Mouse (Mus musculus) spleen, adult 2 months (tissue): ENCODE results near the gene Pdia3.

Experiments used
- CTCF ChIP-seq: fragments of 200-500 bp; IDR thresholded peaks from 2 replicates; pipeline ENCODE4 v1.5.1; 2011; ENCODE audit warnings: mild to moderate bottlenecking, inconsistent platforms; ENCODE audit not compliant: insufficient read depth, insufficient read length, insufficient replicate concordance; ENCODE audit errors: extremely low read depth
- POLR2A ChIP-seq: fragments of 200-500 bp; IDR thresholded peaks from 2 replicates; pipeline ENCODE4 v1.6.1; 2011; ENCODE audit warnings: low read depth, low read length, inconsistent platforms

- TF ChIP-seq POLR2A: no peak
- TF ChIP-seq CTCF: no peak
These were observed 42.0 kb downstream of the Pdia3 start for GRCm38 (mm10) chr2:121455534-121455933.
